Mouse (Mus musculus) forebrain, embryonic 11.5 days (tissue): ENCODE data around the gene Spata46. TPM values are rescaled to one million over a fixed set of nuclear protein-coding genes. Genes with fewer than 3 reads are reported as not detected.

Experiments used
- ATAC-seq: fragments of 200-750 bp; cut with Nextera tagmentation; replicated peaks from 2 replicates; pipeline ENCODE4 v1.8.0; 2017; ENCODE audit warnings: moderate TSS enrichment; ENCODE audit not compliant: low FRiP score
- DNase-seq: peaks from one replicate; pipeline ENCODE4 v3.0.0-alpha.2; 2017; ENCODE audit warnings: low spot score
- H3K27ac ChIP-seq: fragments of 300-500 bp; sonication (generic); 2 replicates; pipeline ENCODE4 v1.5.1; 2014; ENCODE audit warnings: low read depth, low read length
- H3K27me3 ChIP-seq: fragments of 300-500 bp; sonication (generic); 2 replicates; pipeline ENCODE4 v1.6.1; 2014; ENCODE audit warnings: mild to moderate bottlenecking, low read length, mixed read lengths; ENCODE audit not compliant: control insufficient read depth, insufficient read depth
- H3K36me3 ChIP-seq: fragments of 300-500 bp; sonication (generic); 2 replicates; pipeline ENCODE4 v1.6.1; 2014; ENCODE audit warnings: mild to moderate bottlenecking, low read length, moderate library complexity, mixed read lengths; ENCODE audit not compliant: control insufficient read depth, insufficient read depth
- H3K4me1 ChIP-seq: fragments of 300-500 bp; sonication (generic); replicated peaks from 2 replicates; pipeline ENCODE4 v1.6.1; 2014; ENCODE audit warnings: low read length, mixed read lengths; ENCODE audit not compliant: control insufficient read depth, insufficient read depth
- H3K4me2 ChIP-seq: fragments of 300-500 bp; sonication (generic); 2 replicates; pipeline ENCODE4 v1.6.1; 2014; ENCODE audit warnings: low read depth, mild to moderate bottlenecking, low read length, moderate library complexity, mixed read lengths; ENCODE audit not compliant: severe bottlenecking
- H3K4me3 ChIP-seq: fragments of 300-500 bp; sonication (generic); 2 replicates; pipeline ENCODE4 v1.5.1; 2014; ENCODE audit warnings: low read depth, low read length
- H3K9ac ChIP-seq: fragments of 300-500 bp; sonication (generic); 2 replicates; pipeline ENCODE4 v1.6.1; 2014; ENCODE audit warnings: low read length
- H3K9me3 ChIP-seq: fragments of 300-500 bp; sonication (generic); 2 replicates; pipeline ENCODE4 v1.6.1; 2016; ENCODE audit warnings: low read length, mixed read lengths; ENCODE audit not compliant: control insufficient read depth
- WGBS: fragments of 180-500 bp; shearing (Covaris S2); extraction: QIAGEN DNeasy Blood & Tissue Kit; methylation state at CpG from one replicate; pipeline ENCODE4 v1.1.7; 2014; 5-methylcytosine and 5-hydroxymethylcytosine counted together
- polyA plus RNA-seq: library from polyadenylated mRNA; unstranded; fragments of >200 nt; fragmentation: Nextera tagmentation; extraction: Ambion mirVana; gene quantifications from 2 replicates; pipeline ENCODE4 v1.2.1, GENCODE M21; 2014

The Spata46 gene
- polyA plus RNA-seq, 1 experiment from 2014 or later = 3.2 TPM

DNA sequence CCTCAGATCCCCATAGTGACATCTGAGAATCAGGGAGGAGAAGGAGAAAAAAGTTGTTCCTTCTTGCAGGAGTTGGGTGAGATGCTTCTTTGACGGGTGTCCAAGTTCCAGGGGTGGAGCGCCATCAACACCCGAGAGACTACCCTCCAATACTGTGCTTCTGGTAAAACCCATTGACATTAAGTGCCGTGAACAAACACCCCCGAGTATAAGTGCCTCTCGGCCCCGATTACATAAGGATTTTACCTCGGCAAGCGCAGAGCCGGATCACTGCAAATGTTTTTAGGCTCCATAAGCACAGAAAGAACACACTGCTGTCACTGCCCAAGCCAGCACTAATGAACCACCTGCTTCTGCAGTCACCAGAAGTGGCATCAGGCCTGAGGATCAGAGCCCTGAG is 14.4 kb downstream of the Spata46 start:
- WGBS = 90% methylated on average over 10 of the region's 10 CpGs
- DNase-seq = no peak
- H3K4me3 ChIP-seq = no peak overlapping the region
- no peak overlapping the region for H3K4me2 ChIP-seq
- no peaks in the 10 kb centered on the region for H3K27me3 ChIP-seq
- no peaks in the 10 kb centered on the region for H3K36me3 ChIP-seq
- no peaks in the 10 kb centered on the region for H3K4me1 ChIP-seq
- H3K9ac ChIP-seq = no peak overlapping the region
- no peak overlapping the region for H3K27ac ChIP-seq
- no peaks in the 10 kb centered on the region for H3K9me3 ChIP-seq
- ATAC-seq = no peak

DNA sequence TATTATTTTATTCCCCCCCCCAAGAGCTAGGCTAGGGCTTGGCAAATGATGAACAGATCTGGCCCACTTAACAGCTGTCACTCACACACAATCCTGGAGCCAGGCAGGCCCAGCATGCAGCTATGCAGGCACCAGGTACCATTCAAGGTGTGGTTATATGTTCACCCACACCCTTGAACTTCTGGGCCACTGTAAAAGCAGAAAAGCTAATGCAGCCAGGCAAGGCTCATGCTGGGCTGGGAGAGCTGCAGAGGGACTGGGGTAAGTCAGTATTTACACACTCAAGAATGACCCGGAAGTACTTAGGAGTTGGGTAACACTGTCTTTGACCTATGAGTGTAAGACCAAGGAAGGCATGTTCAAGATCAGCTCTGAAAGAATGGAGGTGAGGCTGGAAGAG is 15.7 kb downstream of the Spata46 start:
- no peak overlapping the region for H3K4me3 ChIP-seq
- no peaks in the 10 kb centered on the region for H3K27me3 ChIP-seq
- no peak overlapping the region for H3K27ac ChIP-seq
- no peak for DNase-seq
- H3K36me3 ChIP-seq = no peaks in the 10 kb centered on the region
- 94% methylated on average over 1 of the region's 1 CpGs for WGBS
- no peaks in the 10 kb centered on the region for H3K4me1 ChIP-seq
- no peaks in the 10 kb centered on the region for H3K9me3 ChIP-seq
- ATAC-seq = no peak
- no peak overlapping the region for H3K9ac ChIP-seq
- H3K4me2 ChIP-seq = no peak overlapping the region

DNA sequence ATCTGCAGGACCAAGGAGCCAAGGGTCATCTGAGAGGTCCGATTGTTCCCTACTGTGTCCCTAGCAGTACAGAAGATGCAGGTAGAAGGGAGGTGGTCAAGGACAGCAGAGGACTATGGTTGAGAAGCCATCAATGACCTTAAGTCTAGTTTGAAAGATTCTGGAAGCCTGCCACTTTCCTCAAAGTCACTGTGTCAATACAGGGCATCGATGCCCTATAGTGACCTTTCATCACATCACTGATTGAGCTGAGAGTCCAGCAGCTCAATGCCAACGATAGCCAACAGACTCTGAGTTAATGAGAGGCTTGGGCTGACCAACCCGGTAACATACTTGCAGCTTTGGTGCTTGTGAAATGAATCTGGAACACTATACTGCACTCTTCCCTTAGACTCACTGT is 16.7 kb downstream of the Spata46 start:
- Histone ChIP-seq H3K9ac (no peak overlapping the region), H3K4me2 (no peak overlapping the region), H3K4me1 (no peaks in the 10 kb centered on the region), H3K36me3 (no peaks in the 10 kb centered on the region), H3K9me3 (no peaks in the 10 kb centered on the region), H3K4me3 (no peak overlapping the region), H3K27ac (no peak overlapping the region), H3K27me3 (no peaks in the 10 kb centered on the region)
- 91% methylated on average over 4 of the region's 4 CpGs for WGBS
- no peak for DNase-seq
- no peak for ATAC-seq

DNA sequence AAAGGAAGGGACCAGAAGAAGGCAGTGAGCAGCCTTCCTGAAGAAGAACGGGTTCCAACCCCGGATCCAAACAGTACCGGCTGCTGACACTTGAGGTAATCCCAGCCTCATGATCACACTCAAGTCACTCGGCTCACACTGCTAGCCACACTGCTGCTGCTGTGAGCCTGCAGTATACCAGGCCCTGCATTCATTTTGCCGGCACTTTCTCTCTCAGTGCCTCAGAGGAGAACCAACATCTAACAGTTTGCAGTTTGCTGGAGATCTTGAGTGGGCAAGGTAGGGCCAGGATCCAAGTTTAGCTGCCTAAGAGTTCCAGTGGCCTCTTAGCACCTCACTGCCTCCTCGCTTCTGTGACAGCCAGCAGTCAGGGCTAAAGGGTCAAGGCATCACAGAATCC is 23.3 kb downstream of the Spata46 start:
- WGBS = 79% methylated on average over 6 of the region's 6 CpGs
- no peaks in the 10 kb centered on the region for H3K9me3 ChIP-seq

DNA sequence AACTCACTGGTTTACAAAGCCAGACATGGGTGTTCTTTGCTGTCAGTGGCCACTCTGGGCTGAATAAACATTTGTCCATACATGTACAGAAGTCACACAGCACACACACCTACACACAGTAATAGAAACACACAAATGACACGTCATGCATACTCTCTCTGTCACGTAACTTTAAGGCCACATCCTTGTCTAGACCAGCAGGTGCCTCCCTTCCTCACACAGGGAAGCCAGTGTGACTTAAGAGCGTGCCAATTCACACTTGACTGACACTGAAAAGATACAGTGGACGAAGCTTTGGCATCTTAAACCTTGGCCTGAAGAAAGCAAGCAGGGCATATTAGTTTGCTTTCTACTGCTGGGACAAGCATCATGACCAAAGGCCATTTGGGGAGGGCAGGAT is 24.2 kb downstream of the Spata46 start:
- H3K36me3 ChIP-seq = no peaks in the 10 kb centered on the region
- no peak overlapping the region for H3K4me2 ChIP-seq
- no peak overlapping the region for H3K27ac ChIP-seq
- no peak for ATAC-seq
- WGBS = 73% methylated on average over 4 of the region's 4 CpGs
- DNase-seq = no peak
- no peak overlapping the region for H3K9ac ChIP-seq
- H3K9me3 ChIP-seq = no peaks in the 10 kb centered on the region
- H3K4me3 ChIP-seq = no peak overlapping the region
- H3K27me3 ChIP-seq = no peaks in the 10 kb centered on the region
- no peaks in the 10 kb centered on the region for H3K4me1 ChIP-seq

More for the DNA sequence above, 23.3 kb downstream of the Spata46 start:
- Histone ChIP-seq H3K27me3 (no peaks in the 10 kb centered on the region), H3K9ac (no peak overlapping the region), H3K4me3 (no peak overlapping the region), H3K27ac (no peak overlapping the region), H3K36me3 (no peaks in the 10 kb centered on the region), H3K4me1 (no peaks in the 10 kb centered on the region), H3K4me2 (no peak overlapping the region)
- ATAC-seq (no peak), DNase-seq (no peak)

DNA sequence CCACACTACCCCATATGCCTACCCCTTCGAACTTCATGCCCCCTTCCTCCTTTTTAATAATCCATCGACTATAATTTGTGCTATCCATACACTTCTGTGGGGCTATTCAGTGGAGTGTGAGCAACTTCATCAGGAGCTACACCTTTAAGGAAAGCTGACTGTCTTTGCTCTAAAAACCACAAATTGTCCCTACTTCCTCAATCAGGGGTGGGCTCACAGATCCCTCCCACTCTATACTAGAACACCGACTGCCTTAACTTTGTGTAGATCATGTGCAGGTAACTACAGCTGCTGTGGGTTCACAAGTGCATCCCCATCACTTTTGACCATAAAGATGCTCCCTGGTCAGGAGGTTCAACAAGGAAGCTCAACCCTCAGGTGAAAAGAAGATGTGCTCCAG is 31.3 kb downstream of the Spata46 start:
- 91% methylated on average over 3 of the region's 3 CpGs for WGBS
- H3K36me3 ChIP-seq = no peaks in the 10 kb centered on the region
- H3K4me1 ChIP-seq = no peaks in the 10 kb centered on the region
- no peak overlapping the region for H3K9ac ChIP-seq
- DNase-seq (no peak), ATAC-seq (no peak)
- H3K27ac ChIP-seq = no peak overlapping the region
- no peaks in the 10 kb centered on the region for H3K9me3 ChIP-seq
- H3K27me3 ChIP-seq = no peaks in the 10 kb centered on the region
- H3K4me2 ChIP-seq = no peak overlapping the region
- H3K4me3 ChIP-seq = no peak overlapping the region

DNA sequence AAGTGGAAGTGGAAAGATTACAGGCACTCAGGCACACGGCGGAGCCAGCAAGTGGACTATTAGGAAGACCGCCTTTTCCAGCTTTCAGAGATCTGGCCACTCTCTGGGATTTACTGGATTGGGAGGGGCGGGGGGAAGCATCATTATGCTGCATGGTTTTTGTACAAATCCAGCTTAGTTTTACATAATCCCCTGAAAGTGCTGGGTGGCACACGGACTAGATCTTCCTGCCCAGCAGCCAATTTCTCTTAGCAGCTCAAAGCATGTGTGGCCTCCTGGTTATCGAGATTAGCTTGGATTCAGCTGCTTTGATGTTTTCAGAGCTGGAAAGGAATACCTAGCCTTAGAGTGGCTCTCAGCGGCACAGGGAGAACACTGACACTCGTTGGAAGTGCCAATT is 34.5 kb downstream of the Spata46 start:
- Histone ChIP-seq H3K4me2 (no peak overlapping the region), H3K36me3 (no peaks in the 10 kb centered on the region), H3K27me3 (no peaks in the 10 kb centered on the region), H3K4me1 (no peaks in the 10 kb centered on the region), H3K27ac (no peak overlapping the region), H3K4me3 (no peak overlapping the region), H3K9me3 (no peaks in the 10 kb centered on the region), H3K9ac (no peak overlapping the region)
- ATAC-seq = no peak
- 55% methylated on average over 8 of the region's 8 CpGs for WGBS
- DNase-seq = peak; percentile 44

DNA sequence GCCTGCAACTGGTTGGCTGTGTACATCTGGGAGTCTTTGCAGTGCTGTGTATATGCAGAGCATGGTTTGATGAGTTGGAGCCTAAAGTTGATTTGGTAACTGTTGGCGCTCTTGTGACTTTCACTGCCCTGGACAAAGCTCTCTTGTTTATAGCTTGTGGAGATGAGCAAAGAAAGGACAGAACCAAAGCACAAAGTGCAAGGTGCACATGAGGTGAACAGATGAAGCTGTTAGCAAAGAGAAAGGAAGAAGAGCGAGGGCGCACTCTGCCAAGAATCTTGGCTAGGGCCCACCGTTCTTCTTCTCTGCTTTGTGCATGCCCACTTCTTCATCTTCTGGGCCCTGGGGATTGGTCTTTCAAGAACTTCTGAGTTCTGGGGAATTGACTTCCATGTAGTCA is 35.3 kb downstream of the Spata46 start:
- Histone ChIP-seq H3K27ac (no peak overlapping the region), H3K9ac (no peak overlapping the region), H3K9me3 (no peaks in the 10 kb centered on the region), H3K36me3 (no peaks in the 10 kb centered on the region), H3K27me3 (no peaks in the 10 kb centered on the region), H3K4me1 (no peaks in the 10 kb centered on the region), H3K4me2 (no peak overlapping the region), H3K4me3 (no peak overlapping the region)
- no peak for ATAC-seq
- no peak for DNase-seq
- 96% methylated on average over 4 of the region's 4 CpGs for WGBS

DNA sequence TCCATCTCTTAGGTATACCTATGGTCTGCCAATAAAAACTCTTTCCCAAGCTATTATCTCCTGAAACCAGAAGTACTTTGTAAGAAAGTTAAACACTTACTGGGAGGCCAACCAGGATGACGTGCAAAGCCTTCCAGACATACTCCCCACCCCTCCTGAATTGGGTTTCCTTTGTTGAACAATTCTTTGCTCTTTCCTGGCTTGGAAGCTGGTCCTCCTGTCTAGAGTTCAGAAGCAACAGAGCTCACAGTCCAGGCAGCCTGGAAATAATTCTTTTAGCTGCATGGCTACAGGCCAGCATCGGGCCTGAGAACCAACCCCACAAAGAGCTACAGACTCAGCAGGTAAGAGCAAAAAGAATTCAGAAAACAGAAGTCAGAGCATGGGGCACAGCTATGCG is 37.7 kb downstream of the Spata46 start:
- H3K27ac ChIP-seq = no peak overlapping the region
- ATAC-seq (no peak), DNase-seq (peak; percentile 30)
- no peaks in the 10 kb centered on the region for H3K9me3 ChIP-seq
- H3K4me2 ChIP-seq = no peak overlapping the region
- H3K27me3 ChIP-seq = no peaks in the 10 kb centered on the region
- no peaks in the 10 kb centered on the region for H3K4me1 ChIP-seq
- no peak overlapping the region for H3K9ac ChIP-seq
- H3K36me3 ChIP-seq = no peaks in the 10 kb centered on the region
- 88% methylated on average over 3 of the region's 3 CpGs for WGBS
- H3K4me3 ChIP-seq = no peak overlapping the region
